Mouse (Mus musculus) MEL (cell line): ENCODE measurements around the gene Mcm9. TPM values are rescaled to one million over a fixed set of nuclear protein-coding genes. Genes with fewer than 3 reads are reported as not detected.

Experiments used
- DNase-seq: peaks from one replicate; pipeline ENCODE4 v3.0.0; 2011; ENCODE audit warnings: low read depth, low spot score
- H3K27ac ChIP-seq: 2 replicates; pipeline ENCODE4 v1.5.1; 2012; ENCODE audit warnings: low read depth, mild to moderate bottlenecking, control low read depth, low read length, moderate library complexity; ENCODE audit not compliant: control insufficient read depth
- H3K27me3 ChIP-seq, 2 experiments: fragments of 150-350 bp in 1 of 2; sonication (generic) in 1 of 2; 2 replicates each; pipeline ENCODE4 v1.6.1; 2012; ENCODE audit warnings: low read length in 2 of 2, mild to moderate bottlenecking in 2 of 2, improper control_type of control experiment in 1 of 2, moderate library complexity in 1 of 2; ENCODE audit not compliant: insufficient read depth in 2 of 2, control insufficient read depth in 1 of 2
- H3K36me3 ChIP-seq, 2 experiments: 2 replicates each; pipeline ENCODE4 v1.6.1; 2012 to 2014; ENCODE audit warnings: low read length in 2 of 2, improper control_type of control experiment in 1 of 2, inconsistent platforms in 1 of 2, mild to moderate bottlenecking in 1 of 2; ENCODE audit not compliant: insufficient read depth in 2 of 2, control insufficient read depth in 1 of 2
- H3K4me1 ChIP-seq, 2 experiments: fragments of 150-350 bp in 1 of 2; sonication (generic) in 1 of 2; 2 replicates each; pipeline ENCODE4 v1.6.1; 2012; ENCODE audit warnings: low read length in 2 of 2, improper control_type of control experiment in 1 of 2, mild to moderate bottlenecking in 1 of 2; ENCODE audit not compliant: insufficient read depth in 2 of 2, control insufficient read depth in 1 of 2
- H3K4me3 ChIP-seq, 2 experiments: fragments of 150-350 bp in 1 of 2; sonication (generic) in 1 of 2; 2 replicates each; pipeline ENCODE4 v1.5.1; 2012; ENCODE audit warnings: low read depth in 2 of 2, low read length in 2 of 2, mild to moderate bottlenecking in 2 of 2, moderate library complexity in 2 of 2, control low read depth in 1 of 2, improper control_type of control experiment in 1 of 2; ENCODE audit not compliant: control insufficient read depth in 1 of 2, insufficient read depth in 1 of 2
- H3K79me2 ChIP-seq: 2 replicates; pipeline ENCODE4 v1.6.1; 2012; ENCODE audit warnings: mild to moderate bottlenecking, low read length, moderate library complexity; ENCODE audit not compliant: control insufficient read depth, poor library complexity, insufficient read depth
- H3K9ac ChIP-seq: 2 replicates; pipeline ENCODE4 v1.6.1; 2012; ENCODE audit warnings: low read depth, mild to moderate bottlenecking, control low read depth, low read length, moderate library complexity; ENCODE audit not compliant: control insufficient read depth, poor library complexity, severe bottlenecking
- H3K9me3 ChIP-seq: fragments of 150-350 bp; sonication (generic); replicated peaks from 2 replicates; pipeline ENCODE4 v1.6.1; 2012; ENCODE audit warnings: mild to moderate bottlenecking, low read length, improper control_type of control experiment, moderate library complexity; ENCODE audit not compliant: insufficient read depth
- BHLHE40 ChIP-seq: IDR thresholded peaks from 2 replicates; pipeline ENCODE4 v1.6.1; 2012; ENCODE audit warnings: low read depth, mild to moderate bottlenecking, inconsistent platforms, low read length, improper control_type of control experiment, borderline replicate concordance
- CHD1 ChIP-seq: IDR thresholded peaks from 2 replicates; pipeline ENCODE4 v1.6.1; 2012; ENCODE audit warnings: low read depth, mild to moderate bottlenecking, inconsistent platforms, low read length, improper control_type of control experiment
- ETS1 ChIP-seq: IDR thresholded peaks from 2 replicates; pipeline ENCODE4 v1.6.1; 2012; ENCODE audit warnings: low read depth, mild to moderate bottlenecking, inconsistent platforms, low read length, improper control_type of control experiment, moderate library complexity
- GATA1 ChIP-seq: IDR thresholded peaks from 2 replicates; pipeline ENCODE4 v1.6.1; 2011; ENCODE audit warnings: low read depth, low read length, improper control_type of control experiment
- MYB ChIP-seq: IDR thresholded peaks from 2 replicates; pipeline ENCODE4 v1.6.1; 2011; ENCODE audit warnings: mild to moderate bottlenecking, low read depth, low read length, improper control_type of control experiment
- MYC ChIP-seq: IDR thresholded peaks from 2 replicates; pipeline ENCODE4 v1.6.1; 2011; ENCODE audit warnings: low read depth, mild to moderate bottlenecking, low read length, improper control_type of control experiment, moderate library complexity
- NRF1 ChIP-seq: IDR thresholded peaks from 2 replicates; pipeline ENCODE4 v1.6.1; 2014; ENCODE audit warnings: low read depth, mild to moderate bottlenecking, inconsistent platforms, low read length, improper control_type of control experiment, moderate library complexity; ENCODE audit not compliant: poor library complexity, insufficient read depth, severe bottlenecking
- POLR2A ChIP-seq, 2 experiments: IDR thresholded peaks; 2 replicates each; pipeline ENCODE4 v1.6.1; 2011 to 2012; ENCODE audit warnings: low read length in 2 of 2, mild to moderate bottlenecking in 2 of 2, control low read depth in 1 of 2, improper control_type of control experiment in 1 of 2, low read depth in 1 of 2, moderate library complexity in 1 of 2; ENCODE audit not compliant: control insufficient read depth in 1 of 2, insufficient read depth in 1 of 2, poor library complexity in 1 of 2
- POLR2AphosphoS5 ChIP-seq: IDR thresholded peaks from 2 replicates; pipeline ENCODE4 v1.6.1; 2012; ENCODE audit warnings: low read depth, borderline replicate concordance, mild to moderate bottlenecking, inconsistent platforms, low read length, moderate library complexity, mixed read lengths
- RAD21 ChIP-seq: IDR thresholded peaks from 2 replicates; pipeline ENCODE4 v1.6.1; 2011; ENCODE audit warnings: mild to moderate bottlenecking, low read depth, low read length, improper control_type of control experiment
- RCOR1 ChIP-seq: IDR thresholded peaks from 2 replicates; pipeline ENCODE4 v1.6.1; 2012; ENCODE audit warnings: low read depth, mild to moderate bottlenecking, inconsistent platforms, low read length, improper control_type of control experiment
- SIN3A ChIP-seq: IDR thresholded peaks from 2 replicates; pipeline ENCODE4 v1.6.1; 2012; ENCODE audit warnings: low read length, improper control_type of control experiment, inconsistent platforms
- SMC3 ChIP-seq: IDR thresholded peaks from 2 replicates; pipeline ENCODE4 v1.6.1; 2011; ENCODE audit warnings: low read depth, low read length, improper control_type of control experiment
- TAL1 ChIP-seq: IDR thresholded peaks from 2 replicates; pipeline ENCODE4 v1.6.1; 2012; ENCODE audit warnings: mild to moderate bottlenecking, inconsistent platforms, low read length, moderate library complexity, mixed read lengths
- TCF12 ChIP-seq: IDR thresholded peaks from 2 replicates; pipeline ENCODE4 v1.6.1; 2014; ENCODE audit warnings: low read depth, mild to moderate bottlenecking, inconsistent platforms, low read length, improper control_type of control experiment, moderate library complexity
- USF1 ChIP-seq: IDR thresholded peaks from 2 replicates; pipeline ENCODE4 v1.6.1; 2014; ENCODE audit warnings: low read depth, mild to moderate bottlenecking, inconsistent platforms, low read length, improper control_type of control experiment, moderate library complexity
- ZC3H11A ChIP-seq: IDR thresholded peaks from 2 replicates; pipeline ENCODE4 v1.6.1; 2012; ENCODE audit warnings: low read depth, mild to moderate bottlenecking, inconsistent platforms, low read length, improper control_type of control experiment
- ZMIZ1 ChIP-seq: IDR thresholded peaks from 2 replicates; pipeline ENCODE4 v1.6.1; 2012; ENCODE audit warnings: low read depth, mild to moderate bottlenecking, inconsistent platforms, low read length, improper control_type of control experiment, moderate library complexity
- ZNF384 ChIP-seq: IDR thresholded peaks from 2 replicates; pipeline ENCODE4 v1.6.1; 2012; ENCODE audit warnings: low read depth, mild to moderate bottlenecking, inconsistent platforms, low read length, improper control_type of control experiment
- polyA plus RNA-seq, 2 experiments: library from polyadenylated mRNA; stranded (reverse) in 1 of 2; unstranded in 1 of 2; fragments of >175 nt in 1 of 2; fragments of >200 nt in 1 of 2; gene quantifications; 2 replicates each; pipeline versions ENCODE4 v1.2.1 to v1.2.4; 2012; ENCODE audit warnings: low replicate concordance in 2 of 2, low read depth in 1 of 2; ENCODE audit not compliant: insufficient read length in 2 of 2, insufficient read depth in 1 of 2, missing spikeins in 1 of 2
- total RNA-seq: library from RNA; depleted of rRNA; stranded (reverse); fragments of 300-350 nt; gene quantifications from 2 replicates; pipeline ENCODE4 v1.2.3, GENCODE M21; 2012

Gene Mcm9
- total and polyA plus RNA-seq, 3 experiments: 5.3 to 12.6 TPM; not detected in 1

GRCm38 (mm10) chr10:53565538-53565937, 64.7 kb downstream of the Mcm9 start:
- no peak for DNase-seq
- TF ChIP-seq RCOR1: no peak
- TF ChIP-seq MYC: no peak
- TF ChIP-seq MYB: no peak
- TF ChIP-seq SMC3: no peak
- no peak for TF ChIP-seq POLR2AphosphoS5
- Histone ChIP-seq H3K9ac (no peak overlapping the region), H3K9me3 (no peaks in the 10 kb centered on the region), H3K4me1 (no peaks in the 10 kb centered on the region), H3K79me2 (no peaks in the 10 kb centered on the region), H3K4me3 (no peak overlapping the region), H3K27ac (no peak overlapping the region), H3K36me3 (no peaks in the 10 kb centered on the region), H3K27me3 (no peaks in the 10 kb centered on the region)

- no peaks in the 10 kb centered on the region for H3K9me3 ChIP-seq
- H3K27me3 ChIP-seq: no peaks in the 10 kb centered on the region
- no peaks in the 10 kb centered on the region for H3K4me1 ChIP-seq
- no peaks in the 10 kb centered on the region for H3K79me2 ChIP-seq
- H3K27ac ChIP-seq: no peak overlapping the region
- no peak overlapping the region for H3K9ac ChIP-seq
- H3K4me3 ChIP-seq: no peak overlapping the region
- TF ChIP-seq RCOR1 (no peak), RAD21 (no peak), GATA1 (no peak), MYC (no peak), TCF12 (no peak), ZMIZ1 (no peak), MYB (no peak), BHLHE40 (no peak), POLR2A (IDR thresholded peaks at IDR 0.05; ENCODE audit: control insufficient read depth in 1 of 2, insufficient read depth in 1 of 2, low read depth in 1 of 2, low read length in 2 of 2, poor library complexity in 1 of 2) (no peak), NRF1 (no peak), CHD1 (no peak)
- TF ChIP-seq, all 39 proteins: peak for 0
- no peaks in the 10 kb centered on the region for H3K36me3 ChIP-seq
- DNase-seq: no peak
Measured at GRCm38 (mm10) chr10:53562001-53562400, 68.2 kb downstream of the Mcm9 start.

GRCm38 (mm10) chr10:53537596-53537995, 92.6 kb downstream of the Mcm9 start:
- Histone ChIP-seq H3K79me2 (no peaks in the 10 kb centered on the region), H3K9me3 (no peaks in the 10 kb centered on the region), H3K4me1 (no peaks in the 10 kb centered on the region; a peak in 1 of 4 replicates), H3K36me3 (peaks cover 0 to 4% of the 10 kb centered on the region in 2 experiments; a peak in 2 of 4 replicates), H3K4me3 (no peak overlapping the region), H3K27me3 (no peaks in the 10 kb centered on the region), H3K27ac (no peak overlapping the region), H3K9ac (no peak overlapping the region)
- no peak for TF ChIP-seq USF1
- no peak for TF ChIP-seq ZMIZ1
- TF ChIP-seq TAL1: no peak
- no peak for TF ChIP-seq ZC3H11A
- no peak for TF ChIP-seq TCF12
- TF ChIP-seq ZNF384: no peak
- TF ChIP-seq SIN3A: no peak
- TF ChIP-seq POLR2AphosphoS5: no peak
- no peak for TF ChIP-seq RCOR1
- TF ChIP-seq ETS1: no peak
- no peak for TF ChIP-seq GATA1
- DNase-seq: no peak
